Mouse (Mus musculus): ENCODE measurements around the gene Hs3st5.
A peak's percentile ranks its signal among the peaks of the same experiment; 100 is the strongest.

Hs3st5 gene

DNA sequence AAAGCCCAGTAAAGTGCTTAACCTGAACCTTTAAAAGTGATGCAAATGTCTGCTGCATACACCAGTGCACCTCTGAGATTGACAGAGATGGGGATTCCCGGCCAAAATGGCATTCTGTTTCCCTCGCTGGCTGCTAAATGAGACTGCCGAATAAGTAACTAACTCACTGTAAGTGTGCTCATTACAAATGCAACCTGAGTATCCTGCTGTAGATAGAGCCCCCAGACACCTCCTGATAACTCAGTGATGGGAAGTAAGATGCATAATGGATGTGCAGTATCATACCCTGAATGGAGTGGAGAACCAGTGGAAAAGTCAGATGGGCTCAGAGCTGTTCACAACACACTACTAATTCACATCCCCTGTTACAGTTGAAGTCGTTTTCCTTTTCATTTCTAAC lies 298.7 kb downstream of the Hs3st5 start:
- no peak for DNase-seq

DNA sequence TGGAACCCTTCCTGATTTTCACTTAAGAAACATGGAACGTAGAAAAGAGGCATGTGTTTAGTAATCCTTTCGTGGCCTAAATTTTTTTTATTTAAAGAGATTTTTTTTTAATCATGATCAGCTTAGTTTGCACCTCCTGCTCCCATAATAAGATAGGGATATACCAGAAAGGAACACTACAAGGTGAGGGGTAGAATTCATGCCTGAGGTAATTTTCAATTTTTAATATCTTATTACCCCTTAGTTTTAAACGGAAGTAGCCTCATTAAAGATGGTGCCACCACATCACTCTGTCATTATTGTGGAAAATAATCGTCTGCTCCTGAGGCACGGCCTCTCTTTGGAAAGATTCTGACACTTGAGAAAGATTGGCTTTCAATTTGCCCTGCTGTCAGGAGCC lies 299.2 kb downstream of the Hs3st5 start:
- no peak for DNase-seq

DNA sequence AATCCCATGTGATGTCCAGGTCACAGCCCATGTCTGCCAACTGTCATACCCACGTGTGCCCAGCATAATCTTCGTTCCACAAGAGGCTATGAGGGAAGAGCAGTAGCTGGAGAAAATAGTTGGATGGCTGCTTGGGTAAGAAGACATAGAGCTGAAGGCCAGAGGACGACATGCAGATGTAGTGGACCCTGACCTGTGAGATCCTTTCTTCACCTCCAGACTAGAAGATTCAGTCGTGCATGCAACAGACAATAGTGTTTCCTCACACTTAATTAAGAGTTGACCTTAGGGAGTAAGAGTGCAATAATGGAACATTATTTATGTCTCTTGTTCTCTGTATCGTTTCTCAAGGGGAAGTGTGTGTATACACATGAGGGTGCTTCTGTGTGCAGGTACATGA lies 300.4 kb downstream of the Hs3st5 start:
- no peak for DNase-seq

- no peak for DNase-seq
Measured at GRCm38 (mm10) chr10:36818867-36819266, 312.3 kb downstream of the Hs3st5 start.

GRCm38 (mm10) chr10:36829079-36829478 lies 322.5 kb downstream of the Hs3st5 start:
- no peak for DNase-seq

GRCm38 (mm10) chr10:36832204-36832603 lies 325.6 kb downstream of the Hs3st5 start:
- DNase-seq, result no peak

GRCm38 (mm10) chr10:36834224-36834623 lies 327.6 kb downstream of the Hs3st5 start:
- DNase-seq, result peak; percentile 5

- DNase-seq, result no peak
Measured at GRCm38 (mm10) chr10:36835836-36836516, 329.4 kb downstream of the Hs3st5 start.

- DNase-seq, result no peak
Measured at GRCm38 (mm10) chr10:36850231-36850630, 343.6 kb downstream of the Hs3st5 start.

GRCm38 (mm10) chr10:36862127-36862895 lies 355.7 kb downstream of the Hs3st5 start:
- no peak for DNase-seq
